Mouse (Mus musculus): ENCODE data around the gene Spcs2.

DNA sequence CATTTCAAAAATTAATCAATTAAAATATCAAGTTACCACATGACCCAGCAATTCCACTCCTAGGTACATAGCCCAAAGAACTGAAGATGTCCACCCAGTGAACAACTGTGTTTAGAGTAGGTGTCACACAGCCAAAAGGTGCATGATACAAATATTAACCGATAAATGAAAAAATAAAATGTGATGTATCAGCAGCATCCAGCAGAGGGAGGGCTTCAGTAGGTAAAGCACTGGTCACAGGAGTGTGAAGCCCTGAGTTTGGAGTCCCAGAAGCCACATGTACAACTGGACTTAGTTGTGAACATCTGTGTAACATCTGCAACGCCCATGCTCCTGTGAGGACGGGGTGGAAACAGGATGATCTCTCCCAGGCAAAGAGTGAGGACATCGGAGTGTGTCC lies 9.0 kb downstream of the Spcs2 start:
- TF ChIP-seq CTCF (IDR thresholded peaks at IDR 0.05; ENCODE audit: low read depth, low read length) (no peak), GATA1 (IDR thresholded peaks at IDR 0.05; ENCODE audit: borderline replicate concordance, low read length) (no peak), GATA2 (IDR thresholded peaks at IDR 0.05; ENCODE audit: borderline replicate concordance, low read depth, low read length) (no peak)
